13 mouse cellular contexts compared by ENCODE assay signal in the genomic region with DNA sequence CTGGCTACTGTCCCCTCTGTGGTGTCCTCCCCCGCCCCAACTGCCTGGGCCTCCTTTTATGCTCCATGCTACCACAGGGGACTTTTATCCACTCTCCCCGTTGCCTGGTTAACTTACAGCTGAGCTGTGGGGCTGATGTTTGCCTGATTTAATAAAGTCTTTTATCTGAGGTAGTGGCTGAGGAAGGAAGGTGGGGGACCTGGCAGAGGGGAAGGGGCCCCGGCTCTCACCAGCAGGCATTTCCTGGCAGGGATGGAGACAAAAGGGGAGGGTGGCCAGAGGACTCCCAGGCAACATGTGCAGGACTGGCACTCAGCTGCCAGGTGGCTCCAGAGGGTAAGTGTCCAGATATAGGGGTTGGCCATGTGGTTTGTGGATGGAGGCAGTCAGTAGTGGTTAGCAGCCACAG. TPM values are rescaled to one million over a fixed set of nuclear protein-coding genes. Genes with fewer than 3 reads are reported as not detected.
A peak's percentile ranks its signal among the peaks of the same experiment; 100 is the strongest.
DNase-seq lines count a peak whose midpoint lies in the region; ATAC-seq lines count a peak whose summit lies in the region.
"Had no signal": no experiment of that assay in that cellular context is flagged by ENCODE, and none has a peak within 500 bp of the region (broad histone marks: within the 10 kb centered on the region; RNA-seq: fewer than 3 reads in every experiment).

No protein-coding gene starts in this region.

- H3K4me3 ChIP-seq in embryonic facial prominence, embryonic 10.5 days: no peak overlapping the region
- H3K4me3 ChIP-seq in midbrain, embryonic 11.5 days (ENCODE audit: low read depth, low read length): no peak overlapping the region
- H3K4me3 ChIP-seq: embryonic facial prominence, embryonic 12.5 days; lung, embryonic 15.5 days; stomach, embryonic 15.5 days had no signal

- WGBS in embryonic facial prominence, embryonic 10.5 days: 34% methylated on average over 3 of the region's 3 CpGs
- 18% methylated on average over 3 of the region's 3 CpGs for WGBS in midbrain, embryonic 11.5 days

- no peaks in the 10 kb centered on the region for H3K36me3 ChIP-seq in embryonic facial prominence, embryonic 10.5 days (replicated peaks)
- no peaks in the 10 kb centered on the region for H3K36me3 ChIP-seq in midbrain, embryonic 11.5 days (ENCODE audit: control insufficient read depth, insufficient read depth, low read length)
- H3K36me3 ChIP-seq: embryonic facial prominence, embryonic 12.5 days; lung, embryonic 15.5 days; stomach, embryonic 15.5 days had no signal

- no peaks in the 10 kb centered on the region for H3K9me3 ChIP-seq in embryonic facial prominence, embryonic 10.5 days
- H3K9me3 ChIP-seq in midbrain, embryonic 11.5 days (ENCODE audit: control insufficient read depth, low read length): no peaks in the 10 kb centered on the region
- H3K9me3 ChIP-seq: embryonic facial prominence, embryonic 12.5 days; lung, embryonic 15.5 days; stomach, embryonic 15.5 days had no signal

- DNase-seq in 416B (ENCODE audit: low read depth): peak; percentile 16
- no peak for DNase-seq in embryonic facial prominence, embryonic 10.5 days (ENCODE audit: low spot score)
- peak; percentile 89 for DNase-seq in midbrain, embryonic 11.5 days (ENCODE audit: low spot score, missing footprints)
- no peak for DNase-seq in right cerebral cortex, adult 18-20 months
- DNase-seq in gastrocnemius, postnatal 4 days (ENCODE audit: low spot score in 2 of 2): no peak
- no peak for DNase-seq in left cerebral cortex, adult 11 months (ENCODE audit: low spot score)
- DNase-seq: gastrocnemius, postnatal 14 days; kidney, postnatal 4 days had no signal

- peak overlapping the region; percentile 7; the same call in 1 of the 2 replicates for H3K27ac ChIP-seq in embryonic facial prominence, embryonic 10.5 days (replicated peaks)
- H3K27ac ChIP-seq in midbrain, embryonic 11.5 days (ENCODE audit: low read depth, low read length): no peak overlapping the region; the same call in 1 of the 2 replicates
- H3K27ac ChIP-seq: embryonic facial prominence, embryonic 12.5 days; lung, embryonic 15.5 days; stomach, embryonic 15.5 days had no signal

- peaks cover 95% of the 10 kb centered on the region for H3K27me3 ChIP-seq in embryonic facial prominence, embryonic 10.5 days (replicated peaks; ENCODE audit: low read depth, poor library complexity, severe bottlenecking)
- H3K27me3 ChIP-seq in midbrain, embryonic 11.5 days (ENCODE audit: control insufficient read depth, insufficient read depth, low read length): peaks cover 65% of the 10 kb centered on the region

- peak; percentile 24 to 48; a peak in 1 of 4 replicates for ATAC-seq in hematopoietic stem cell, adult 5-6 weeks (replicated peaks in 1 of 2; ENCODE audit: insufficient read depth in 1 of 2, low FRiP score in 2 of 2, low TSS enrichment in 1 of 2, low read depth in 1 of 2, poor library complexity in 2 of 2, severe bottlenecking in 2 of 2)
- peak; percentile 57 for ATAC-seq in midbrain, embryonic 11.5 days (ENCODE audit: low FRiP score)

- no peak overlapping the region for H3K9ac ChIP-seq in midbrain, embryonic 11.5 days (ENCODE audit: low read length)
- H3K9ac ChIP-seq: embryonic facial prominence, embryonic 12.5 days; lung, embryonic 15.5 days; stomach, embryonic 15.5 days had no signal

- H3K4me1 ChIP-seq in embryonic facial prominence, embryonic 10.5 days: peaks cover 26% of the 10 kb centered on the region
- H3K4me1 ChIP-seq in midbrain, embryonic 11.5 days (ENCODE audit: control insufficient read depth, insufficient read depth, low read length): peaks cover 32% of the 10 kb centered on the region

- H3K4me2 ChIP-seq in midbrain, embryonic 11.5 days: no peak overlapping the region
- H3K4me2 ChIP-seq: embryonic facial prominence, embryonic 12.5 days; lung, embryonic 15.5 days; stomach, embryonic 15.5 days had no signal

RNA-seq across cellular contexts. Expression of a gene that starts 51.4 kb away (rescaled TPM):
- polyA plus RNA-seq in embryonic facial prominence, embryonic 10.5 days (2016; fragmentation: Nextera tagmentation; extraction: Ambion mirVana): 2.3 and 3.4 TPM in 2 replicates
- total RNA-seq in hematopoietic stem cell, adult 5-6 weeks (2017): not detected in 2 replicates
- 6.8 and 7.5 TPM in 2 replicates for polyA plus RNA-seq in midbrain, embryonic 11.5 days (2014; fragmentation: Nextera tagmentation; extraction: Ambion mirVana)
- total RNA-seq in gastrocnemius, postnatal 4 days (2021): not detected
- total RNA-seq: gastrocnemius, postnatal 14 days; heart, postnatal 25 days had no signal
- polyA plus RNA-seq: lung, embryonic 15.5 days; stomach, embryonic 15.5 days had no signal

Comparison
In these comparisons a context has a peak if more than half of its experiments do, and no peak if none do; other contexts are left out.
1. DNase-seq: peak in 416B (single experiment) and midbrain, embryonic 11.5 days (single experiment); none in embryonic facial prominence, embryonic 10.5 days (single experiment), right cerebral cortex, adult 18-20 months (single experiment), gastrocnemius, postnatal 4 days (0 of 2) and left cerebral cortex, adult 11 months (single experiment).